Mouse (Mus musculus): ENCODE measurements around the gene Ercc6l. TPM values are rescaled to one million over a fixed set of nuclear protein-coding genes. Genes with fewer than 3 reads are reported as not detected.

Gene Ercc6l
- polyA plus RNA-seq (2015; fragmentation: Nextera tagmentation; extraction: Ambion mirVana), result 6.5 and 7.7 TPM in 2 replicates

DNA sequence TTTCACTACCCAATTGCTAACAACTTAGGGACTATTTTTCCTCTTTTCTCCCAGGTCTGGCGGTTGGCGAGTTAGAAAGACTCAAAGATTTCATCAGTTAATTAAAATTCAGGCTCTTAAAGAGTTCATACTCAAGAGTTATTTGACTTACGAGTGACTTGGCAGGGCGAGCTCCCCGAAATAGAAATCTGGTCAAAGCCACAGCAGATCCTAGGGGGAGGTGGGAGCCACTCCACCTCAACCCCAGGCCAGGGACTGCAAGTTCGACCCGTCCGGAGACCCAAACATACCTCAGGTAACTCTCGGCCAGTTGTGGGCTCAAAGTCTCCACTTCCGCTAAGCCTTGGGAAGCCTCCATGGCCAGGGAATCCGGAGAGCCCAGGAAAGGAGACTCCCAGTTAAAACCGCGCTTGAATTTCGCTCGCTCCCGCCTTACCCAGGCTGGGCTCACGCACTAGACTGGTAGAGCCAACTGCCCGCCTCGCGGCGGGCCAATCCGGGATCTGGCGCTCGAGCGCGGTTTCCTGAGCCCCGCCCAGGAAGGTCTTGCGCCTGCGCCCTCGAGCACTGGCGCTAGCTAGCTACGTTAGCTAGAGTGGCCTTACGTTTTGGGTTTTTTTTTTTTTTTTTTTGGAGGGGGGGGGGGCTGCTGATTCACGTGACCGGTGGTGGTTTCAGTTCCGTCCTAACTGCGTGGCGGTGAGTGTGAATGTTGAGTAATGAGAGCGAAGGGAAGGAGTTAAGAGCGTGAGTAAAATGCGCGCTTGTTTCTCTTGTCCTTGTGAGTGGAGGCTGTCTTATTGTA lies at the start of gene Ercc6l:
Ercc6l (minus strand) TSS at position 474 of the 805 bp plus-strand sequence.
- peak within 1 kb of the TSS; percentile 57 for H3K9ac ChIP-seq
- H3K27ac ChIP-seq, result peak within 1 kb of the TSS; percentile 79
- no peaks in the 10 kb centered on the region for H3K9me3 ChIP-seq (replicated peaks)
- peak; percentile 100 for ATAC-seq (replicated peaks; ENCODE audit: insufficient number of reproducible peaks, insufficient read depth, low FRiP score, low read depth)
- peak within 1 kb of the TSS; percentile 60 for H3K4me2 ChIP-seq
- 5% methylated on average over 42 of the region's 42 CpGs for WGBS
- no peaks in the 10 kb centered on the region for H3K27me3 ChIP-seq
- H3K4me3 ChIP-seq, result peak within 1 kb of the TSS; percentile 58
- H3K4me1 ChIP-seq (replicated peaks), result no peaks in the 10 kb centered on the region
- no peaks in the 10 kb centered on the region for H3K36me3 ChIP-seq

DNA sequence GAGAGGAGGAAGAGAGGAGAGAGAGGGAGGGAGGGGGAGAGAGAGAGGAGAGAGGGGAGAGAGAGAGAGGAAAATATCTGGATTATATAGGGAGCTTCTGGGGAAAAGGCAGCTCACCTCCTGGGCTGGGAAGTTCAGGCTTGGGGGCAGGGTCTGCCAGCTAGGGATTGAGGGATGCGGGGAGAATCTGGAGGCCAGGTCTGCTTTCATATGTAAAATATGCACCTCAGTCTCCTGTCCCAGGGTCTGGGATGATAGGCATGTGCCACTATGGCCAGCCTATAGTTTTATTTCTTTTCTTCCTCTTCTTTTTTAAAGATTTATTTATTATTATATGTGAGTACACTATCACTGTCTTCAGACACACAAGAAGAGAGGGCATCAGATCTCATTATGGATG lies 33.9 kb upstream of the Ercc6l start:
- WGBS, result 73% methylated on average over 1 of the region's 1 CpGs
- H3K36me3 ChIP-seq, result peaks cover under 1% of the 10 kb centered on the region; the same call in 1 of the 2 replicates
- H3K27me3 ChIP-seq, result no peaks in the 10 kb centered on the region
- H3K9me3 ChIP-seq (replicated peaks), result no peaks in the 10 kb centered on the region
- ATAC-seq (replicated peaks; ENCODE audit: insufficient number of reproducible peaks, insufficient read depth, low FRiP score, low read depth), result no peak
- H3K4me1 ChIP-seq (replicated peaks), result 0 out of 2 replicates have a peak, but pooled peaks cover 5% of the 10 kb centered on the region
- no peak overlapping the region for H3K4me2 ChIP-seq
- no peak overlapping the region for H3K27ac ChIP-seq
- no peak overlapping the region for H3K4me3 ChIP-seq
- H3K9ac ChIP-seq, result no peak overlapping the region

DNA sequence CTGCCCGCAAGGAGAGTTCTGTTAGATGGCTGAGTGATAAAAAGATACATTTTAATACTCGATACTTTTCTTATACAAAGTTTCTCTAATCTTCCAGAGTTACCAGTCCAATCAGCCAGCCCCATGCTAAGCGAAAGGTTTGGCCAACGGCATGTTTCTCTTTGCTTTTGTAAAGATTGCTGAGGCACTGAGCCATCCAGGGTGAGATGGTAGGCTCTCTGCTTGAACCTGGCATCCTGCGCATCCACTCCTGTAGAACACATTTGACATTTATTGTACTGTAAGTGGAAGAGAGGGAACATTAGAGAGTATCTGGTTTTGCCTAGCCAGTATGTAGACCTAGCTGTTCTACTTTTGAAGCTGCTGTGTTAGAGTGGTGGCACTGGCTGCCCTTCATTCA lies 32.7 kb upstream of the Ercc6l start:
- H3K9ac ChIP-seq, result 0 out of 2 replicates have a peak overlapping the region, but pooled peaks have one; percentile 6
- WGBS, result 47% methylated on average over 5 of the region's 5 CpGs
- H3K4me1 ChIP-seq (replicated peaks), result 0 out of 2 replicates have a peak, but pooled peaks cover 5% of the 10 kb centered on the region
- no peak overlapping the region for H3K27ac ChIP-seq
- peaks cover 5% of the 10 kb centered on the region for H3K36me3 ChIP-seq
- H3K4me3 ChIP-seq, result no peak overlapping the region
- peak overlapping the region; percentile 18; the same call in 1 of the 2 replicates for H3K4me2 ChIP-seq
- no peaks in the 10 kb centered on the region for H3K27me3 ChIP-seq
- H3K9me3 ChIP-seq (replicated peaks), result no peaks in the 10 kb centered on the region
- no peak for ATAC-seq (replicated peaks; ENCODE audit: insufficient number of reproducible peaks, insufficient read depth, low FRiP score, low read depth)

DNA sequence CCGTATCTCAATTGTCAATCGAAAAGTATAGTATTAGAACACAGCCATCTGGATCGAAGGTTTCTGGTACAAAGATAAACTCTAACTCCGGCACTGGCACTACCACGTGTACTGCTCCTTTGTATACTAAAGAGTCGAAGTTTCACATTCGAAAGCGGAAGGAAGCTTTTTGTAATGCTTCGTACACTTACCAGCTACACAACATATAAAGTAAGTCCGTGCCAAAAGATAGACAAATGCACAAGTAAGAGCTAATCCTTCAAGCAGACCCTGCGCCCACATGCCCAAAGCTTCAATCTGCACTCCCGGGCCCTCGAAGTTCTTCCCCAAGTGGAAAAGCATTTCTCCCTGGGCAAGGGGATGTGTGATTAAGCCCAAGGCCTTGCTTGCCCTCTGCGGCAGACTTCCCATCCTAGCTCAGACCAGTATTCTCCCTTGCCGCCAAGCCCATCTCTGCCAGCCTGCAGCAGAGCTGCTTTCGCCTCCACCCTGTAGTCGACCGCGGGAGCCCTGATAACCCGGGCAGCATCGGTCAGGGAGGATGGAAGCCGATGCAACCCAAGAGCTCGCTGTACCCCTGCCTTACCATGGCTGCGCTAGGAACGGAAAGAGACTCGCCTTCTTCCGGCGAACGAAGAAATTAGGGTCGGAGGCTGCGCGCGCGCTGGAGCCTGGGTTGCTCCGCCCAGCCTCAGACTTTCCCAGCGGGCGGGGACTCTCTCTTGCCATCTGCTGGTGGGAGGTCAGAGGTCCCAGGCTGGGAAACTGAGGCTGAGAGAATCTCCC lies 32.0 kb upstream of the Ercc6l start, which contains the start of gene Rps4x:
Rps4x (minus strand) TSS at position 683 of the 786 bp plus-strand sequence.
- WGBS, result 16% methylated on average over 37 of the region's 37 CpGs
- peak; percentile 84 for ATAC-seq (replicated peaks; ENCODE audit: insufficient number of reproducible peaks, insufficient read depth, low FRiP score, low read depth)
- Histone ChIP-seq H3K36me3 (peaks cover 12% of the 10 kb centered on the region), H3K4me2 (peak within 1 kb of the TSS; percentile 61), H3K9ac (peak within 1 kb of the TSS; percentile 60), H3K9me3 (replicated peaks) (no peaks in the 10 kb centered on the region), H3K27ac (peak within 1 kb of the TSS; percentile 84), H3K4me1 (replicated peaks) (0 out of 2 replicates have a peak, but pooled peaks cover 5% of the 10 kb centered on the region), H3K4me3 (peak within 1 kb of the TSS; percentile 62), H3K27me3 (no peaks in the 10 kb centered on the region)

GRCm38 (mm10) chrX:102187023-102187699 lies 30.3 kb upstream of the Ercc6l start:
- Histone ChIP-seq H3K9me3 (replicated peaks) (no peaks in the 10 kb centered on the region), H3K4me2 (peak overlapping the region; percentile 61), H3K27me3 (no peaks in the 10 kb centered on the region), H3K4me1 (replicated peaks) (0 out of 2 replicates have a peak, but pooled peaks cover 5% of the 10 kb centered on the region), H3K4me3 (peak overlapping the region; percentile 62), H3K36me3 (peaks cover 14% of the 10 kb centered on the region), H3K27ac (no peak overlapping the region), H3K9ac (peak overlapping the region; percentile 60)
- WGBS, result 34% methylated on average over 11 of the region's 11 CpGs
- ATAC-seq (replicated peaks; ENCODE audit: insufficient number of reproducible peaks, insufficient read depth, low FRiP score, low read depth), result no peak

DNA sequence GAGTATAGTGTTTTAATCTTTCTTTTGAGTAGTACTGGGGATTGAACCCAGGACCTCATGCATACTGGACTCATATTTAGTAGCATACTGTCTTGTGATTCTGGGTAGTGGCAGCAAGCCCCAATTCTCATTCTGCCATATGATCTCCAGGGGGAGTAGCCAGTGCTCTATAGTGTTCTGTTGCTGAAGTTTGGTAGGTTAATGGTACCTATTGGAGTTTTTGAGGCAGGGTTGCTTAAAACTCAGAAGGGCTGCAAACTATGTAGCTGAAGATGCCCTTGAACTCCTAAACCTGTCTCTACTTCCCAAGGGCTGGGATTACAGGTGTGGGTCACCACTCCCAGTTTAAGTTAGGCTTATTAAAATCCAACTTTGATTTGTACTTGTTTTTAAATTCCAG lies 25.7 kb upstream of the Ercc6l start:
- Histone ChIP-seq H3K9ac (no peak overlapping the region), H3K9me3 (replicated peaks) (no peaks in the 10 kb centered on the region), H3K36me3 (peaks cover 14% of the 10 kb centered on the region), H3K4me1 (replicated peaks) (0 out of 2 replicates have a peak, but pooled peaks cover 5% of the 10 kb centered on the region), H3K4me2 (no peak overlapping the region), H3K27ac (no peak overlapping the region), H3K27me3 (no peaks in the 10 kb centered on the region), H3K4me3 (no peak overlapping the region)
- no peak for ATAC-seq (replicated peaks; ENCODE audit: insufficient number of reproducible peaks, insufficient read depth, low FRiP score, low read depth)

- 82% methylated on average over 5 of the region's 5 CpGs for WGBS
- ATAC-seq (replicated peaks; ENCODE audit: insufficient number of reproducible peaks, insufficient read depth, low FRiP score, low read depth), result no peak
These were observed 18.8 kb upstream of the Ercc6l start for GRCm38 (mm10) chrX:102175538-102176287.

DNA sequence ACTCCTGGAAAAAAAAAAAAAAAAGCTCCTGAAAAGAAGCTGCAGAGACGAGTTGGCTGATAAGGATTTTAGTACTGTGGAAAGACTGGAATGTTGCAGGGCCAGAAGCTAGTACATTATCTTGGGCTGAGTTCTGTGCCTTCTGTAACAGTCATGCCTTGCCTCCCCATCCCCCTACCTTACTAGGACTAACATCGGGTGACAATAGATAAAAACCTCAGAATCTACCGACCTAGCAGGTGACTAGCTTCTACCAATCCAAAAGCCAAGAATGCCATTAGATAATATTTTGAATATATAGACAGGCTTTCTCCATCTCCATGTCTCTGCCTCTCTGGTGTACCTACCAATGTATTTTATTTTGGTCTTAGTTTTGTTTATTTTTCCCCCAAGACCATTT lies 14.0 kb upstream of the Ercc6l start:
- Histone ChIP-seq H3K9me3 (replicated peaks) (no peaks in the 10 kb centered on the region), H3K4me3 (no peak overlapping the region), H3K36me3 (no peaks in the 10 kb centered on the region), H3K4me2 (no peak overlapping the region), H3K27me3 (no peaks in the 10 kb centered on the region; the same call in 1 of the 2 replicates), H3K4me1 (replicated peaks) (no peaks in the 10 kb centered on the region), H3K27ac (no peak overlapping the region), H3K9ac (no peak overlapping the region)
- WGBS, result 25% methylated on average over 3 of the region's 3 CpGs
- no peak for ATAC-seq (replicated peaks; ENCODE audit: insufficient number of reproducible peaks, insufficient read depth, low FRiP score, low read depth)

More at GRCm38 (mm10) chrX:102175538-102176287, 18.8 kb upstream of the Ercc6l start:
- H3K4me3 ChIP-seq, result no peak overlapping the region
- no peak overlapping the region for H3K27ac ChIP-seq
- no peak overlapping the region for H3K9ac ChIP-seq
- no peaks in the 10 kb centered on the region for H3K9me3 ChIP-seq (replicated peaks)
- H3K4me1 ChIP-seq (replicated peaks), result no peaks in the 10 kb centered on the region
- no peaks in the 10 kb centered on the region for H3K36me3 ChIP-seq
- H3K4me2 ChIP-seq, result no peak overlapping the region
- no peaks in the 10 kb centered on the region for H3K27me3 ChIP-seq

GRCm38 (mm10) chrX:102170135-102170534 lies 13.2 kb upstream of the Ercc6l start:
- Histone ChIP-seq H3K27ac (no peak overlapping the region), H3K4me2 (no peak overlapping the region), H3K9me3 (replicated peaks) (no peaks in the 10 kb centered on the region), H3K4me1 (replicated peaks) (no peaks in the 10 kb centered on the region), H3K9ac (no peak overlapping the region), H3K36me3 (no peaks in the 10 kb centered on the region), H3K27me3 (no peaks in the 10 kb centered on the region; the same call in 1 of the 2 replicates), H3K4me3 (no peak overlapping the region)
- WGBS, result 48% methylated on average over 3 of the region's 3 CpGs
- no peak for ATAC-seq (replicated peaks; ENCODE audit: insufficient number of reproducible peaks, insufficient read depth, low FRiP score, low read depth)

GRCm38 (mm10) chrX:102169724-102170123 lies 12.8 kb upstream of the Ercc6l start:
- H3K9ac ChIP-seq, result no peak overlapping the region
- no peaks in the 10 kb centered on the region for H3K9me3 ChIP-seq (replicated peaks)
- H3K27ac ChIP-seq, result no peak overlapping the region
- H3K4me1 ChIP-seq (replicated peaks), result no peaks in the 10 kb centered on the region
- H3K27me3 ChIP-seq, result no peaks in the 10 kb centered on the region; the same call in 1 of the 2 replicates
- ATAC-seq (replicated peaks; ENCODE audit: insufficient number of reproducible peaks, insufficient read depth, low FRiP score, low read depth), result no peak
- no peak overlapping the region for H3K4me2 ChIP-seq
- no peak overlapping the region for H3K4me3 ChIP-seq
- H3K36me3 ChIP-seq, result no peaks in the 10 kb centered on the region
- 71% methylated on average over 1 of the region's 1 CpGs for WGBS

Measured in heart, embryonic 15.5 days (tissue).